Mouse (Mus musculus) bone marrow, adult 2 months (tissue): ENCODE data around the gene Vcam1.

Source experiments
- CTCF ChIP-seq: fragments of 200-500 bp; IDR thresholded peaks from 2 replicates; pipeline ENCODE4 v1.5.1; 2011; ENCODE audit warnings: low read length, control low read depth; ENCODE audit not compliant: control insufficient read depth, insufficient read depth
- POLR2A ChIP-seq: fragments of 200-500 bp; IDR thresholded peaks from 2 replicates; pipeline ENCODE4 v1.6.1; 2011; ENCODE audit warnings: low read depth, mild to moderate bottlenecking, control low read depth, low read length, borderline replicate concordance; ENCODE audit not compliant: control insufficient read depth

DNA sequence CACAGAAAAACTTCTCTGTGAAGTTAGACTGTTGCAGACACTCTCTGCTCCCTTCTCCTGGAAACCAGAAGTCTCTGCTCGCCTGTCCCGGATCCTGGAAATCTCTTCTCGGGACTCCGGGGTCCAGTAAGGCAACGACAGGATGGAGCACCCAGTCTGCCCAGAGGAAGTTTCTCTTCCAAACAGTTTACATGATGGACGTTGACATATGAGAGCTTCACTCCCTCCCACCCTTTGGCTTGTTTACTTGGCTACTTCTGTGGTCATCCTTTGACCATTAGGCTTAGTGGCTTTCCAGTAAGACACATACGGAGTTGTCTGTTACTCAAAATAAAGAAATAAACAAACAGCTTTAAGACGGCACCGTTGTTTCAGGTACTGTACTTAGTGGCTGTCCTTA is 19.2 kb upstream of the Vcam1 start:
- TF ChIP-seq CTCF (no peak), POLR2A (no peak)
